Mouse (Mus musculus) CD4-positive naive resting alpha-beta T cell, adult 76 days (primary cell): Measurements from ENCODE around the gene Gm21319. TPM values are rescaled to one million over a fixed set of nuclear protein-coding genes. Genes with fewer than 3 reads are reported as not detected.

Experiments used
- total RNA-seq: library from RNA; stranded (reverse); gene quantifications from one replicate; pipeline ENCODE4 v1.2.4, GENCODE M21; 2023

Gene Gm21319
- not detected for total RNA-seq

DNA sequence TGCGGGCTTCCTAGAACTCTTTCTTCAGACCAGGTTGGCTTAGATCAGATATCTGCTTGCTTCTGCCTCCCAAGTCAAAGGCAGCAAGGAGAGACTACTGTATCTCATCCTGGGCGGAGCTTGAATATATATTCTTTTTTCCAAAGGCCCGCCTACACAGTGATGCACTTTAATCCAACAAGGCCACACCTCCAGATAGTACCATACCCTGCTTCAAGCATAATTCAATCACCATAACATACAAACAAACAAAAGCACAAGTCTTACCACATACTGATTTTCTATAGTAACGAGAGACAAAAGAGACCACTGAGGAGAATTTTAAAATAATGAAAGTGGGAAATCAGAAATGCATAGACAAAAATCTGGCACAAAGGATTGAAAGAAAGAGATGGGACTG, at the start of gene Gm21319:
Gene Gm21319 (minus strand): TSS at position 101 of the 400 bp plus-strand sequence.

DNA sequence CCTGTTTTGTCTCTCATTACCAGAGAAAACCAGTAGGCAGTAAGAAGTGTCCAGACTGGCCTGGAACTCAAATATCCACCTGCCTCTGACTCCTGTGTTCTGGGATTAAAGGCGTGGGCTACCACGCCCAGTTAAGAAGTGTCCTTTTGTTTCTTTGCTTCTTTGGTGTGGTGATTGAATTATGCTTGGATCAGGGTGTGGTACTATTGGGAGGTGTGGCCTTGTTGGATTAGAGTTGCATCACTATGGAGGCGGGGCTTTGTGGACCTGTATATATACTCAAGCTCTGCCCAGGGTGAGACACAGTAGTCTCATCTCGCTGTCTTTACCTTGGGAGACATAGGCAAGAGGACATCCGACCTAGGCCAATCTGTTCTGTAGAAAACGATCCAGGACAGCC, 40.7 kb upstream of the Gm21319 start, which contains the start of gene BB287469:
Gene BB287469 (plus strand): TSS at position 301 of the 400 bp plus-strand sequence.

DNA sequence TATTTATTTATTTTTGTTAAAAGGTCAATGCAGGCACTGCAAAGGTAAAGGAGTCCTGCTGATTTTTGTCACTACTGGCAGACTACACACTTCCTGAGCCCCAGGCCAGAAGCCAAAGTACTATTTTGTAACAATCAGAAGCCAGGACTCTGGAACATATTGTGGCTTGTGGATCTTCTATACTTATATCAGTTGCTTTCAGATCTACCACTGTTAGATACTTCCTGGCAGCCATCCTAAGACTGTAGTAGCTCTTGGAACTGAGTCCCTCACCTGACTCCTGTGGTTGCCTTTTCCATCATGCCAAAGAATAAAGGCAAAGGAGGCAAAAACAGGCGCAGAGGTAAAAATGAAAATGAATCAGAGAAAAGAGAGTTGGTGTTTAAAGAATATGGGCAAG, 19.7 kb upstream of the Gm21319 start, which contains the start of gene Gm21936:
Gene Gm21936 (plus strand): TSS at position 301 of the 400 bp plus-strand sequence.

Other genes with a start within 250 kb of the Gm21319 start
- gene Oog1, start 173.1 kb downstream of the Gm21319 start, total RNA-seq = not detected
- gene Gm4027, start 156.9 kb downstream of the Gm21319 start, total RNA-seq = not detected
- gene Gm16381, start 131.1 kb downstream of the Gm21319 start, total RNA-seq = not detected
- not detected for gene Gm21936, start 19.8 kb upstream of the Gm21319 start, total RNA-seq
- gene BB287469, start 40.8 kb upstream of the Gm21319 start, total RNA-seq = not detected
- not detected for gene Gm2001, start 66.6 kb upstream of the Gm21319 start, total RNA-seq
- not detected for gene Gm2016, start 98.3 kb upstream of the Gm21319 start, total RNA-seq
- not detected for gene Gm2022, start 119.6 kb upstream of the Gm21319 start, total RNA-seq
- not detected for gene Gm2035, start 144.1 kb upstream of the Gm21319 start, total RNA-seq
- not detected for gene Gm2042, start 178.3 kb upstream of the Gm21319 start, total RNA-seq
- gene Gm2075, start 236.1 kb upstream of the Gm21319 start, total RNA-seq = not detected
- gene Gm6803, start 243.0 kb upstream of the Gm21319 start, total RNA-seq = not detected